Mouse (Mus musculus) urinary bladder, postnatal 10 days (tissue): ENCODE measurements around the gene Wee2.

ENCODE experiments used
- DNase-seq: peaks from one replicate; pipeline ENCODE4 v3.0.0; 2022; ENCODE audit warnings: low spot score

Wee2 gene

GRCm38 (mm10) chr6:40435151-40436046 lies 3.5 kb upstream of the Wee2 start:
- no peak for DNase-seq

- peak; percentile 36 for DNase-seq
Observed at GRCm38 (mm10) chr6:40436047-40436483, 2.8 kb upstream of the Wee2 start, which contains the start of gene E330009J07Rik. Gene E330009J07Rik (minus strand): TSS chr6:40436135.

GRCm38 (mm10) chr6:40439731-40440130 lies 843 bp downstream of the Wee2 start:
- no peak for DNase-seq

- DNase-seq = no peak
Observed at GRCm38 (mm10) chr6:40441276-40441675, 2.4 kb downstream of the Wee2 start.

- no peak for DNase-seq
Observed at GRCm38 (mm10) chr6:40441755-40442154, 2.9 kb downstream of the Wee2 start.

- DNase-seq = no peak
Observed at GRCm38 (mm10) chr6:40443281-40443928, 4.5 kb downstream of the Wee2 start.

GRCm38 (mm10) chr6:40448626-40449025 lies 9.7 kb downstream of the Wee2 start:
- DNase-seq = no peak

- no peak for DNase-seq
Observed at GRCm38 (mm10) chr6:40454436-40455041, 15.7 kb downstream of the Wee2 start.

- no peak for DNase-seq
Observed at GRCm38 (mm10) chr6:40465710-40466109, 26.8 kb downstream of the Wee2 start.

- DNase-seq = peak; percentile 57
Observed at GRCm38 (mm10) chr6:40470916-40471719, 32.2 kb downstream of the Wee2 start, which contains the start of gene Ssbp1. Gene Ssbp1 (plus strand): TSS chr6:40471352.

GRCm38 (mm10) chr6:40471720-40472010 lies 32.8 kb downstream of the Wee2 start:
- DNase-seq = no peak

GRCm38 (mm10) chr6:40476132-40476531 lies 37.2 kb downstream of the Wee2 start:
- no peak for DNase-seq

GRCm38 (mm10) chr6:40479705-40480104 lies 40.8 kb downstream of the Wee2 start:
- DNase-seq = no peak

GRCm38 (mm10) chr6:40482318-40482717 lies 43.4 kb downstream of the Wee2 start:
- DNase-seq = no peak

GRCm38 (mm10) chr6:40490933-40491332 lies 52.0 kb downstream of the Wee2 start, which contains the start of gene Tas2r137:
Gene Tas2r137 (plus strand): TSS chr6:40491233.
- DNase-seq = no peak

- no peak for DNase-seq
Observed at GRCm38 (mm10) chr6:40493229-40493628, 54.3 kb downstream of the Wee2 start, which contains the start of gene Tas2r108. Gene Tas2r108 (plus strand): TSS chr6:40493529.
